Mouse (Mus musculus): ENCODE measurements around the gene Hace1.
A peak's percentile ranks its signal among the peaks of the same experiment; 100 is the strongest.
"Not testable (repeated sequence)": the region's sequence is repeated elsewhere in the genome, so short reads cannot be mapped to it uniquely, and the experiment has no call there.

Hace1 gene

DNA sequence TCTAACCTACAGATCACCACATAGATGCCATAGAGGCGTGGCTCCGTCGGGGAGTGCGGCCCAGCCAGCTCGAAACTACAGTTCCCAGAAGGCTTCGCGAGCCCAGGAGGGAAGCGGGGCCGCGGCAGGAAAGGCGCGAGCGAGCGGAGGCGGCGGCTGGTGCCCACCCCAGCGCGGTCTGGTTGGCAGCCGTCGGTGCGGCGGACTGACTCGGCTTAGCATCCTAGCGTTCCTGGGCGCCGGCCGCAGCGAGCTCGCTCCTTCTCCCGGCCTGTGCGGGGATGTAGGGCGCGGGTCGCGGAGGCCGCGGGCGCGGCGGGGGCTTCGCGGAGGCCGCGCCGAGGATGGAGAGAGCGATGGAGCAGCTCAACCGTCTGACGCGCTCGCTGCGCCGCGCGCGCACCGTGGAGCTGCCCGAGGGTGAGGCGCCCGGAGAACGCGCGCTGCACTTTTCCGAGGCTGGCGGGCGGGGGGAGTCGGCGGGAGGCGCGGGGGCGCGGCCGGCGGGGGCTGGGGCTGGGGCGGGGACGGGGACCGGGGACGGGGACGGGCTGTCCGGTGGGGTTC, at the start of gene Hace1:
Gene Hace1, plus strand, starts transcription at position 99 of the 567 bp plus-strand sequence.
- DNase-seq = peak; percentile 83

DNA sequence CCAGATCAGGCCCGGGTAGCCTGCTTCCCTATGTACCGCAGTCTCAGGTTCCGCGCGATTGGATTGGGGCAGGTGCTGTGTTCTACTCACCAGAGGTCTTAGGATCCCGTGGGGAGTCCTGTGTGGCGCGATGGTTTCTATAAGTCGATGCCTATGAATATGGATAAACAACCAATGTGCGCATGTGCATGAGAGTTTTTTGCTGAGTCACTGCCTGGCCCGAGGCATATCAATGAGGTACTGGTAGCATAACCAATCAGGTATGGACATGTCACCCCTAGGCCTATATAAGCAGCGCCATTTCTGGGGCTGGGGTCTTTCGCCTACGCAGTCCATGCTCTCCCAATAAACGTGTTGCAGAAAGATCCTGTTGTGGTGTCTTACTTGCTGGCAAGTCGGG, 40.3 kb upstream of the Hace1 start:
- not testable (repeated sequence) for DNase-seq

GRCm38 (mm10) chr10:45542726-45543125, 34.9 kb upstream of the Hace1 start:
- no peak for DNase-seq

DNA sequence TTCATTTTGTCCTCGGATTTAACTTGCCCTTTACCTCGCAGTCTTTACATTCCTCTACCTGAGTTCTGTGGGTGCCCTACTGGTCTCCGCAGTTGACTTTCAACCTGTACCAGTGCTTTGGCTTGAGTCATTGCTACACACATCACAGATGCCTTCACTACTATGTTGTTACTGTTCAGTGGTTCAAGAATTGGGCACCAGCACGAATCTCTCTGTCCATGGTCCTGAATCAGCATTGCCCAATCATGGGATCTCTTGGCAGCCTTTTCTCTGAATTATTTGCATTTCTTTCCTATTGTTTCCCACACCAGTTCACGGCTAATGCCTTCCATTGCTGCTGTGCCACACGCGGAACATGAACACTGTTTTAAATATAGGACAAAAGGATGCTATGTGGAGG, 30.8 kb upstream of the Hace1 start:
- peak; percentile 49 for DNase-seq

DNA sequence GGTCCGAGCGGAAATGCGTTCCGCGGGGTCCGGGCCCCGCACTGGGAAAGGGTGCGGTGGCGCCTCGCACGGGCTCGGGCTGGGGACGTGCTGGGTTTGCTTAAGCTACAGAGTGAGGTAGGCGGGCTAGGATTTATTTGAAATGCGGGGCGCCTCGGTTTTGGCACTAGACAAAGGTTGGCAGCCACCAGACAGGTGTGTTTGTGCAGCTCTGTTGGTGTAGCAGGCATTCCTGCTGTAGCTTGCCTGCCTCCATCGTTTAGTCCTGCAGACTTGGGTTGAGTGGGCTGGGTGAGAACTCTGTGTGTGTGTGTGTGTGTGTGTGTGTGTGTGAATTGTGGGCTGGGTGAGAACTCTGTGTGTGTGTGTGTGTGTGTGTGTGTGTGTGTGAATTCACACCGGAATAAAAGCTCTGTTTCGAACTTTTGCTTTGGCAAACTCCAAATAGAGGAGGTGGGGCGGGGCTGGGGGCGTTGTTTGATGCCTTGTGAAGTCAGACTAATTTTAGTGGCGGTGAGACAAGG, 731 bp downstream of the Hace1 start:
- DNase-seq = peak; percentile 15

DNA sequence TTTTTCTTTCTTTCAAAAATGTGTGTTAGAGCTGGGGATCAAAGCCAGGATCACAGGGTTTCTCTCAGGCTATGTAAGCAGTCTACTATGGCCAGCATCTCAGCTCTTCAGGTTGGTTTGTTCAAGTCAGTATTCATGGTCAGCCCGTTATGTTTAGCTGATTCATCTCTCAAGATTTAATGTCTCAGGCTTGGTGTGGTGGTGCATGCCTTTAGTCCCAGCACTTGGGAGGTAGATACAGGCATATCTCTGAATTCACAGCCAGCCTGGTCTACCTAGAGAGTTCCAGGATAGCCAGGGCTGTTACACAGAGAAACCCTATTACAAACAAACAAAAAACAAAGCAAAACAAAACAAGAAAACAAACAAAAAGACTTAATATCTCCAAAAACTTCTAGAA, 5.7 kb downstream of the Hace1 start:
- no peak for DNase-seq

GRCm38 (mm10) chr10:45583829-45584228, 6.2 kb downstream of the Hace1 start:
- no peak for DNase-seq

GRCm38 (mm10) chr10:45584311-45585102, 6.9 kb downstream of the Hace1 start:
- no peak for DNase-seq

GRCm38 (mm10) chr10:45605853-45606252, 28.2 kb downstream of the Hace1 start:
- DNase-seq = no peak

GRCm38 (mm10) chr10:45610727-45611126, 33.1 kb downstream of the Hace1 start:
- DNase-seq = no peak

DNA sequence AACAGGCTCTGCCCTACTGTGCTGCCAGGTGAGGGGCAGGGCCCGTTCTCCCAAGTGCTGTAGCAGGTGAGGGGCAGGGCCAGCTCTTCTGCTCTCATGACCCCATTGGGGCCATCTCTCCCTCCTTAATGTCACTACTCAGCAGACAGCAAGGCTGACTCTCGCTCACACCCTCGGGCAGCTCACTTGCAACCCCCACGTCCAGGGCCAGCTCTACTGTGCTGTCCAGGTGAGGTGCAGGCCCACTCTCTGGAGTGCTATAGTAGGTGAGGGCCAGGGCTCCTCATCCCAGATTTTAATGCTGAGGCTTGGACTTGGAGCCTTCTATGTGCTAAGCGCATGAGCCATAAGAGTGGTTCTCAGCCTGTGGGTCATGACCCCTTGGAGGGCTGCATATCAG, 38.4 kb downstream of the Hace1 start:
- DNase-seq = no peak

DNA sequence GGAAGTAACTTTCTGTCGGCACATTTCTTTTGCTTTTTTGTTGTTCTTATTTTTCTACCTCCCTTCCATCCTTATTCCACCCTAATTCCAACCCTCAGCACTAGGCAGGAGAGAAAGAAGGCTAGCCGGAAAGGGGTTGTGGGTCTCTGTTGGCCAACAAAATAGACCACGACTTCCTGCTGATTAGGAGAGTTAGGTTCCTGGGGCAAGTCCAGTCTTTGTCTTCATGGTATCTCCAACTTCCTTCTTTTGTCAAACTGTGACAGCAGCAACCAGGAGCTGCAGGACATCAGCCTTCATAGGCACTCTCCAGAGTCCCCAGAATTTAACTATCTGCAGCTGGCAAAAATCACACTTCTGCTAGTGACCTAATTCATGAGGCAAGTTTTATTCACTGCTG, 41.4 kb downstream of the Hace1 start:
- DNase-seq = no peak

DNA sequence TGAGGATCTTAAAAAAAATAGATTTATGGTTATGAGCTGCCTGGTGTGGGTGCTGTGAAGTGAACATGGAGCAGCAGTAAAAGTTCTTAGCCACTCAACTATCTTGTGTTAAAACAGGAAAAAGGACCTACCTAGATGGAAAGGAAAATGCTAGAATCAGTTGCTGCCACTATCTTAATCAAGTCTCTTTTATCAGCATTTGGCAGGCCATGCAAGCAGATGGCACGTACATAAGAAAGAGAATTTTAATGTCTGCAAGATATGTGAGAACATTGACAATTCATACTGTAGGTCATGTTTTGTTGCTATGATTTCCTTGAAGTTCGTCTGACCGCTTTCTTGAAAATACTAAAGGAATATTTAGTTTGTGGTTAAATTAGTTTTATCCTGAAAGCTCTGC, 54.4 kb downstream of the Hace1 start:
- DNase-seq = no peak

- no peak for DNase-seq
Measured at GRCm38 (mm10) chr10:45632641-45633040, 55.0 kb downstream of the Hace1 start.

DNA sequence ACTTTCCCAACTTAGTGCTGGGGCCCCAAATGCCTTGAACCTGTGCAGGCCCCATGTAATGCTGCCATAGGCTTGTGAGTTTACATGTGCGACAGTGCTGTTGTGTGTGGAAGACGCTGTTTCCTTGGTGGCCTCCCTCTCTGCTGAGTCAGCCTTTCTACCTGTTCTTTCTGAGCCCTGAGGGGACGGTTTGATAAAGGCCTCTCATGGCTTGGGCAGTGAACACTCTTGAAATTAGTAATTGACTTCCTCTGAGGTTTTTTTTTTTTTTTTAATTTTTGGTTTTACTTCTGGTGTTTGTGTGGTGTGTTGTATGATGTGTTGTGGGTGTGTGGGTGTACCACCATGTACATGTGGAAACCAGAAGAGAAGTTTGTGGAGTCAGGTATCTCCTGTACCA, 57.6 kb downstream of the Hace1 start:
- DNase-seq = no peak

- DNase-seq = no peak
Measured at GRCm38 (mm10) chr10:45639762-45640161, 62.1 kb downstream of the Hace1 start.

DNA sequence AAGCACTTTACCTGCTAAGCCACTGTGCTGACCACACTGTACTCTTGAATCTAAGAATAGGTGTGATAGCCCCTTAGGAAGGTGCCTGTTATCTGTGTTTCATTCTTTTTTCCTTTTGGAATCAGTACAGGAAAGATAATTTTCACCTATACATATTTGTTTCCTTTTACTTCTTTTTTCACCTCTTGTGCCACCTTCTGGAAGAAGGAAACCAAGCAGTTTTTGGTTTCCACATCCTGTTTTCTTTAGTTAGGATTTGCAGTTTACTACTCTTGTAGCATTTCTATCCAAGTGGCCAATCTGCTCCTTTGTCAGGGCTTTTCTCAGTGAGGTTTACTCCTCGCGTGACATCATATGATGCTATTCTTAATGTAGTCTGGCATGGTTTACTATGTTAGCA, 76.4 kb downstream of the Hace1 start:
- DNase-seq = no peak

- no peak for DNase-seq
Measured at GRCm38 (mm10) chr10:45662015-45662414, 84.4 kb downstream of the Hace1 start.

- DNase-seq = no peak
Measured at GRCm38 (mm10) chr10:45668266-45668665, 90.6 kb downstream of the Hace1 start.

- DNase-seq = no peak
Measured at GRCm38 (mm10) chr10:45676796-45677195, 99.2 kb downstream of the Hace1 start.

DNA sequence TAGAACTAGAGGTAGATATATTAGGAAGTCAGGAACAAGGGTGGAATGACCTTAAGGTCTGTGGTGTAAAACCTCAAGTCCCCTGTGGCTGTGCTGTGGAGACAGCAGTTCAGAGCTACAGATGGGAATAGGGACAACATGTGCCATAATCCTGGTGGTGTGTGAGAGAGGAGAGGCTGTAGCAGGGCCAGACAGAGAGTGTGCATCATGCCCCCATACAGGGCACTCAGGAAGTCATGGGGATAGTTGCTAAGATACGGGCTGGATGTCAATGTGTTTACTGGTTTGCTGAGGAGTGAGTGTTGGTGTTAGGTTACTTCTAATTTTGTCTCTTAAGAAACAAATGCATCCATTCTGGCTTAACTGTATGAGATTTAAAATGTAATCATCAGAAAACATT, 108.6 kb downstream of the Hace1 start:
- DNase-seq = no peak

GRCm38 (mm10) chr10:45694931-45695330, 117.3 kb downstream of the Hace1 start:
- DNase-seq = no peak

- no peak for DNase-seq
Measured at GRCm38 (mm10) chr10:45695522-45695921, 117.9 kb downstream of the Hace1 start.

GRCm38 (mm10) chr10:45698930-45699329, 121.3 kb downstream of the Hace1 start:
- DNase-seq = no peak

- DNase-seq = no peak
Measured at GRCm38 (mm10) chr10:45706849-45707248, 129.2 kb downstream of the Hace1 start.
